9 mouse cellular contexts compared by ENCODE assay signal in genomic region chr4:117680963-117681362, GRCm38 (mm10). TPM values are rescaled to one million over a fixed set of nuclear protein-coding genes. Genes with fewer than 3 reads are reported as not detected.
DNase-seq lines count a peak whose midpoint lies in the region; ATAC-seq lines count a peak whose summit lies in the region.
"Had no signal": no experiment of that assay in that cellular context is flagged by ENCODE, and none has a peak within 500 bp of the region (broad histone marks: within the 10 kb centered on the region; RNA-seq: fewer than 3 reads in every experiment).

No protein-coding gene starts in this region.

- H3K27me3 ChIP-seq in lung, embryonic 15.5 days = no peaks in the 10 kb centered on the region
- no peaks in the 10 kb centered on the region for H3K27me3 ChIP-seq in embryonic facial prominence, embryonic 11.5 days (ENCODE audit: control insufficient read depth, insufficient read depth, low read length)
- H3K27me3 ChIP-seq in intestine, embryonic 14.5 days (replicated peaks; ENCODE audit: control insufficient read depth, insufficient read depth, low read length) = no peaks in the 10 kb centered on the region
- H3K27me3 ChIP-seq in neural tube, embryonic 13.5 days = no peaks in the 10 kb centered on the region; the same call in 1 of the 2 replicates

- WGBS in lung, embryonic 15.5 days = 81% methylated on average over 6 of the region's 6 CpGs
- 77% methylated on average over 6 of the region's 6 CpGs for WGBS in embryonic facial prominence, embryonic 11.5 days
- 72% methylated on average over 6 of the region's 6 CpGs for WGBS in intestine, embryonic 14.5 days
- 68% methylated on average over 6 of the region's 6 CpGs for WGBS in neural tube, embryonic 13.5 days

- H3K9ac ChIP-seq in lung, embryonic 15.5 days = no peak overlapping the region
- no peak overlapping the region for H3K9ac ChIP-seq in embryonic facial prominence, embryonic 11.5 days (replicated peaks; ENCODE audit: low read length)
- no peak overlapping the region for H3K9ac ChIP-seq in intestine, embryonic 14.5 days (ENCODE audit: low read length)
- H3K9ac ChIP-seq in neural tube, embryonic 13.5 days = no peak overlapping the region

- H3K4me3 ChIP-seq in lung, embryonic 15.5 days = peak overlapping the region; percentile 51
- peak overlapping the region; percentile 61 for H3K4me3 ChIP-seq in embryonic facial prominence, embryonic 11.5 days (ENCODE audit: low read depth, low read length)
- peak overlapping the region; percentile 89; the same call in 1 of the 2 replicates for H3K4me3 ChIP-seq in intestine, embryonic 14.5 days (ENCODE audit: low read depth, low read length)
- H3K4me3 ChIP-seq in neural tube, embryonic 13.5 days = peak overlapping the region; percentile 90

- H3K36me3 ChIP-seq in lung, embryonic 15.5 days = peaks cover 45% of the 10 kb centered on the region
- H3K36me3 ChIP-seq in embryonic facial prominence, embryonic 11.5 days (replicated peaks; ENCODE audit: control insufficient read depth, insufficient read depth, low read depth, low read length) = peaks cover 3% of the 10 kb centered on the region; the same call in 1 of the 2 replicates
- H3K36me3 ChIP-seq in intestine, embryonic 14.5 days (ENCODE audit: control insufficient read depth, insufficient read depth, low read length) = peaks cover 47% of the 10 kb centered on the region
- peaks cover 42% of the 10 kb centered on the region for H3K36me3 ChIP-seq in neural tube, embryonic 13.5 days

- ATAC-seq in lung, embryonic 15.5 days (ENCODE audit: borderline replicate concordance, extremely low read depth, low FRiP score, low TSS enrichment) = no peak
- ATAC-seq in embryonic facial prominence, embryonic 11.5 days (replicated peaks; ENCODE audit: insufficient number of reproducible peaks, low FRiP score, low TSS enrichment, low read depth) = no peak
- ATAC-seq in intestine, embryonic 14.5 days (replicated peaks; ENCODE audit: low FRiP score, low TSS enrichment, low read depth) = no peak
- ATAC-seq in neural tube, embryonic 13.5 days (ENCODE audit: low read depth) = no peak

- H3K4me2 ChIP-seq in lung, embryonic 15.5 days = peak overlapping the region; percentile 69
- peak overlapping the region; percentile 81; the same call in 1 of the 2 replicates for H3K4me2 ChIP-seq in embryonic facial prominence, embryonic 11.5 days (ENCODE audit: low read depth, low read length)
- peak overlapping the region; percentile 94 for H3K4me2 ChIP-seq in intestine, embryonic 14.5 days (ENCODE audit: low read length)
- peak overlapping the region; percentile 95 for H3K4me2 ChIP-seq in neural tube, embryonic 13.5 days

- H3K27ac ChIP-seq in lung, embryonic 15.5 days = no peak overlapping the region
- no peak overlapping the region for H3K27ac ChIP-seq in embryonic facial prominence, embryonic 11.5 days (replicated peaks; ENCODE audit: low read depth, low read length)
- H3K27ac ChIP-seq in intestine, embryonic 14.5 days (ENCODE audit: low read depth) = no peak overlapping the region
- H3K27ac ChIP-seq in neural tube, embryonic 13.5 days (replicated peaks) = no peak overlapping the region

- H3K4me1 ChIP-seq in lung, embryonic 15.5 days = peaks cover 11% of the 10 kb centered on the region
- no peaks in the 10 kb centered on the region; the same call in 1 of the 2 replicates for H3K4me1 ChIP-seq in embryonic facial prominence, embryonic 11.5 days (ENCODE audit: control insufficient read depth, insufficient read depth, low read length)
- H3K4me1 ChIP-seq in intestine, embryonic 14.5 days (replicated peaks; ENCODE audit: control insufficient read depth, insufficient read depth, low read length) = peaks cover 7% of the 10 kb centered on the region
- H3K4me1 ChIP-seq in neural tube, embryonic 13.5 days (replicated peaks) = peaks cover 20% of the 10 kb centered on the region

- no peak for DNase-seq in lung, postnatal 4 days
- DNase-seq in embryonic facial prominence, embryonic 11.5 days (ENCODE audit: low spot score) = no peak
- DNase-seq in intestine, embryonic 14.5 days (ENCODE audit: low spot score) = no peak
- DNase-seq in embryo, embryonic 10.5 days (ENCODE audit: low spot score) = no peak
- DNase-seq in ovary, postnatal 10 days (ENCODE audit: low spot score) = no peak
- no peak for DNase-seq in adrenal gland, postnatal 4 days (ENCODE audit: low spot score in 2 of 2)

- no peaks in the 10 kb centered on the region for H3K9me3 ChIP-seq in lung, embryonic 15.5 days
- no peaks in the 10 kb centered on the region for H3K9me3 ChIP-seq in embryonic facial prominence, embryonic 11.5 days (replicated peaks; ENCODE audit: control insufficient read depth, low read length)
- H3K9me3 ChIP-seq in intestine, embryonic 14.5 days (ENCODE audit: control insufficient read depth, low read length) = no peaks in the 10 kb centered on the region
- H3K9me3 ChIP-seq in neural tube, embryonic 13.5 days = no peaks in the 10 kb centered on the region

RNA-seq across cellular contexts. Expression of gene Dmap1, which starts 1.1 kb away (rescaled TPM):
- polyA plus RNA-seq in lung, embryonic 15.5 days (2015; fragmentation: Nextera tagmentation; extraction: Ambion mirVana) = 58.7 and 60.3 TPM in 2 replicates
- 89.6 and 89.9 TPM in 2 replicates for polyA plus RNA-seq in embryonic facial prominence, embryonic 11.5 days (2014; fragmentation: Nextera tagmentation; extraction: Ambion mirVana)
- polyA plus RNA-seq in intestine, embryonic 14.5 days (2014; fragmentation: Nextera tagmentation; extraction: Ambion mirVana) = 58.7 and 67.4 TPM in 2 replicates
- 67.3 and 70.8 TPM in 2 replicates for polyA plus RNA-seq in neural tube, embryonic 13.5 days (2015; fragmentation: Nextera tagmentation; extraction: Ambion mirVana)
- total RNA-seq in adrenal gland, postnatal 4 days (2021) = 10 to 100 TPM; 49.0 to 49.2 TPM

RNA-seq across cellular contexts. Expression of gene Gm12845, which starts 43.2 kb away (rescaled TPM):
- polyA plus RNA-seq in lung, embryonic 15.5 days (2015; fragmentation: Nextera tagmentation; extraction: Ambion mirVana) = not detected in 2 replicates
- polyA plus RNA-seq in embryonic facial prominence, embryonic 11.5 days (2014; fragmentation: Nextera tagmentation; extraction: Ambion mirVana) = not detected in 2 replicates
- not detected in 2 replicates for polyA plus RNA-seq in intestine, embryonic 14.5 days (2014; fragmentation: Nextera tagmentation; extraction: Ambion mirVana)
- polyA plus RNA-seq in neural tube, embryonic 13.5 days (2015; fragmentation: Nextera tagmentation; extraction: Ambion mirVana) = not detected in 2 replicates
- total RNA-seq in adrenal gland, postnatal 4 days (2021) = not detected
- total RNA-seq: layer of hippocampus, postnatal 10 days had no signal
